Mouse (Mus musculus): ENCODE measurements around the gene Morn5. TPM values are rescaled to one million over a fixed set of nuclear protein-coding genes. Genes with fewer than 3 reads are reported as not detected.

Morn5 gene
- total RNA-seq, 1 experiment from 2014 or later: not detected

GRCm38 (mm10) chr2:36049567-36049954 is 303 bp downstream of the Morn5 start:
- no peak for ATAC-seq (replicated peaks in 1 of 2; ENCODE audit: insufficient read depth in 1 of 2, low FRiP score in 2 of 2, low TSS enrichment in 1 of 2, low read depth in 1 of 2, poor library complexity in 2 of 2, severe bottlenecking in 2 of 2)

DNA sequence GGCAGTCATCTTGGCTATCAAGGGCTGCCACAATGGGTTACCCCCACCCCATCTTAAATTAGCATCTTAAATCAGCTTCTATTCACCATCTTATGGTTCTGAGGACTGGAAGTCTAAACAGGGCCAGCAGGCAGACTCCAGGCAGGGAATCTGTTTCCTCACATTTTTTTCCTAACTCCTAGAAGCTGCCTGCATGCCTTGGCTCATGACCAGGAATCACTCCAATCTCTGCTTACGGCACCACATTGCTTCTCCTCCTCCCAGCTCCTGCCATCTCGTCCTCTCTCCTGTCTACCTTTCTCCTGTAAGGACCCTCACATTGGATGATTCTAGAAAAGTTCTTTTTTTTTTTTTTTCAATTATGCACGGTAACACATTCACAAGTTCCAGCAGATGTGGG is 4.0 kb downstream of the Morn5 start:
- ATAC-seq (replicated peaks in 1 of 2; ENCODE audit: insufficient read depth in 1 of 2, low FRiP score in 2 of 2, low TSS enrichment in 1 of 2, low read depth in 1 of 2, poor library complexity in 2 of 2, severe bottlenecking in 2 of 2): no peak

- ATAC-seq (replicated peaks in 1 of 2; ENCODE audit: insufficient read depth in 1 of 2, low FRiP score in 2 of 2, low TSS enrichment in 1 of 2, low read depth in 1 of 2, poor library complexity in 2 of 2, severe bottlenecking in 2 of 2): no peak
These were observed 7.0 kb downstream of the Morn5 start for GRCm38 (mm10) chr2:36056248-36056647.

DNA sequence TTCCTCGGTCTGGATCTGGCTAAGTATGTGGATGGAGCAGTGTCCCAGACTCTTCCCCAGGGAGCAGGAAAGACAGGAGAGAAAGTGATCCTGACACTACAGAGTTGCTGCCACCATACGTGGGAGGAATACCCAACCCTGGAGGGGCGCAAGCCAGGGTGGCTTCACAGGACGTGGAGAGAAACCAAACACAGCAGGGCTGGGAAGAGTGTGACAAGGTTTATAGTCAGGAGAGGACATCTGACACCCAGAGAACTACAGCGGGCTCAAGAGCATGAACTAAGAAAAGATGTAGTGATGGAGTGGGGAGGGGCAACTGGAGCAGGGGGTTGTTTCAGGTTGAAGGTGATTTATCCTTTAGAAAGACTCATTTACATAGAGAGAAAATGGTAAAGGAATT is 12.2 kb downstream of the Morn5 start:
- ATAC-seq (replicated peaks in 1 of 2; ENCODE audit: insufficient read depth in 1 of 2, low FRiP score in 2 of 2, low TSS enrichment in 1 of 2, low read depth in 1 of 2, poor library complexity in 2 of 2, severe bottlenecking in 2 of 2): no peak

- ATAC-seq (replicated peaks in 1 of 2; ENCODE audit: insufficient read depth in 1 of 2, low FRiP score in 2 of 2, low TSS enrichment in 1 of 2, low read depth in 1 of 2, poor library complexity in 2 of 2, severe bottlenecking in 2 of 2): no peak
These were observed 17.9 kb downstream of the Morn5 start for GRCm38 (mm10) chr2:36067132-36067531.

- ATAC-seq (replicated peaks in 1 of 2; ENCODE audit: insufficient read depth in 1 of 2, low FRiP score in 2 of 2, low TSS enrichment in 1 of 2, low read depth in 1 of 2, poor library complexity in 2 of 2, severe bottlenecking in 2 of 2): no peak
These were observed 22.5 kb downstream of the Morn5 start for GRCm38 (mm10) chr2:36071660-36072305.

DNA sequence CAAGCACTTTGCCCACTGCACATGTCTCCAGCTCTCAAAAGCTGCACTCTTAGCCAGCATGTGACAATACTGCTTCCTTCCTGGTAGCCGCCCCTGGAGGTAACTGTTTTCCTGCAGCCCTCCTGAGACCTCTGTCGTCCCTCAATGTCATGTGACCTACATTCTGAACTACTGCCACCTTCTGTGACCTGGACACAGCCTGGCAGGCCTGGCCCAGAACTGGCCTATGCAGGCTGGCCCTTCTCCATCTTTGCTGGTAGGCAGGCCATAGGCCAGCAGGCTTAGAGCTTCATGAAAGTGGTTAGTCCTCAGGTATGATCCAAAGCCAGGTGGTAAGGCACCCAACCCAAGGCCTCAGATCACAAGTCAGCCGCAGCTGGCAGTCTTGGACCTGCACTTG is 24.5 kb downstream of the Morn5 start:
- ATAC-seq (replicated peaks in 1 of 2; ENCODE audit: insufficient read depth in 1 of 2, low FRiP score in 2 of 2, low TSS enrichment in 1 of 2, low read depth in 1 of 2, poor library complexity in 2 of 2, severe bottlenecking in 2 of 2): peak; percentile 46 to 47; a peak in 2 of 4 replicates

DNA sequence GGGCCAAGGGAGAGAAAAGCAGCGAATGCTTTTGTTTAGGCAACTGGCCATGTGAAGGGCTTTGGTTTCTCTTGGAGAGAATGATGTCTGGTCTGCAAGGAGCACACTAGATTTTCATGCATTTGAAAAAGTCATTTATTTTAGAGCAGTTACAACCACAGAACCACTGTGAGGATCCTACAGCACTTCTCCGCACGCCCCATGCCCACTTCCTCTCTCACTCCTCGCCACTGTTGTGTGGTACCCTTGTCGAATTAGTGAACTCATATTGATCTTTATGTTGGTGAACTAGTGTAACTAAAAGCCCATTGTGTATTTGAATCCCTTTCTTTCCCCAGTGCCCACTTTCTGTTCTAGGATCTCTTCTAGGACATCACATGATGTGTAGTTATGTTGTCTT is 26.0 kb downstream of the Morn5 start:
- ATAC-seq (replicated peaks in 1 of 2; ENCODE audit: insufficient read depth in 1 of 2, low FRiP score in 2 of 2, low TSS enrichment in 1 of 2, low read depth in 1 of 2, poor library complexity in 2 of 2, severe bottlenecking in 2 of 2): peak in 1 of 2 experiments; percentile 43; a peak in 1 of 4 replicates

DNA sequence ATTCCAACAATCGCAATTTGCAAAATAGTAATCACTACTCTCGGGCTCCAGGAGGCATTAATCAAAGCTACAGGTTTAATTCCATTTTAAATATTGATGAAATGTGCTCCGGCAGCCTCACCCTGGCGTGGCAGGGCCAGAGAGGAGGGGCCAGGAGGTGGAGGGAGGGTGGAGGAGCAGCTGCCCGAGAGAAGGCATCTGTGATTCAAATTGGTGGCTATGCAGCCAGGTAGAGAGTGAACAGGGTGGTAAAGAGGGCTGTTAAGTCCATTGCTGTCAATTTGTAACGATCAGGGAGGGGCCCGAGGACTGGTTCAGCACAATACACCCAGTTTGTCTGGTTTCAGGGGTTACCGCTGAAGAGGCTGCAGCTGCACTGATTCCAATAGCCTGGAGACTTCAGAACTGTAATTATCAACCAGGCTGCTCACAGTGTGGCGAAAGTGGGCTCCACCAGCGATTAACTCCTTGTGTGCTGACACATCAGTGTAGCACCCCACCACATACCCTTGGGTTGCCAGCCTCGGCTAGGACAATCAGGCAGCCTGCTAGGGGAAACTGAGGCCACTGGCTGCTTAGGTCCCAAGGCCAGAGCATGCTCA is 28.0 kb downstream of the Morn5 start:
- ATAC-seq (replicated peaks in 1 of 2; ENCODE audit: insufficient read depth in 1 of 2, low FRiP score in 2 of 2, low TSS enrichment in 1 of 2, low read depth in 1 of 2, poor library complexity in 2 of 2, severe bottlenecking in 2 of 2): no peak

GRCm38 (mm10) chr2:36081446-36081845 is 32.2 kb downstream of the Morn5 start:
- no peak for ATAC-seq (replicated peaks in 1 of 2; ENCODE audit: insufficient read depth in 1 of 2, low FRiP score in 2 of 2, low TSS enrichment in 1 of 2, low read depth in 1 of 2, poor library complexity in 2 of 2, severe bottlenecking in 2 of 2)

GRCm38 (mm10) chr2:36082802-36083580 is 33.7 kb downstream of the Morn5 start:
- no peak for ATAC-seq (replicated peaks in 1 of 2; ENCODE audit: insufficient read depth in 1 of 2, low FRiP score in 2 of 2, low TSS enrichment in 1 of 2, low read depth in 1 of 2, poor library complexity in 2 of 2, severe bottlenecking in 2 of 2)

DNA sequence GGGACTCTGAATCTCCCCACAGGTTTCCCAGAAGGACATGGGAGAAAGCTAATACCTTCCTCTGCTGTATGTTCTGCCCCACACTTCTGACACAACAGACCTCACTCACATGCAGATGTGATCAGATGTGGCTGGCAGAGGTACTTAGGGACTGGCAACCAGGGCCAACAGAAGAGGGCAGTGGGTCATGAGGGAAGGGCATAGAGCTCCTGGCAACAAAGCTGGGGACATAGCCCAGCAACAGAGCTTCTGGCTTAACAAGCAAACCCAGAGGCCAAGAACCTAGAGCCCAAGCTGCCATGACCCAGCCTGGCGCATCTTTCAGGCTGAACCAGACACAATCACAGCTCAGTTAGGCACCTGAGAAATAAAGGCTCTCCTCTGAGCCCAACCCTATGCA is 35.8 kb downstream of the Morn5 start:
- ATAC-seq (replicated peaks in 1 of 2; ENCODE audit: insufficient read depth in 1 of 2, low FRiP score in 2 of 2, low TSS enrichment in 1 of 2, low read depth in 1 of 2, poor library complexity in 2 of 2, severe bottlenecking in 2 of 2): no peak

- no peak for ATAC-seq (replicated peaks in 1 of 2; ENCODE audit: insufficient read depth in 1 of 2, low FRiP score in 2 of 2, low TSS enrichment in 1 of 2, low read depth in 1 of 2, poor library complexity in 2 of 2, severe bottlenecking in 2 of 2)
These were observed 39.9 kb downstream of the Morn5 start for GRCm38 (mm10) chr2:36089190-36089589.

GRCm38 (mm10) chr2:36090853-36091741 is 41.8 kb downstream of the Morn5 start:
- ATAC-seq (replicated peaks in 1 of 2; ENCODE audit: insufficient read depth in 1 of 2, low FRiP score in 2 of 2, low TSS enrichment in 1 of 2, low read depth in 1 of 2, poor library complexity in 2 of 2, severe bottlenecking in 2 of 2): peak; percentile 54 to 62; a peak in 3 of 4 replicates

DNA sequence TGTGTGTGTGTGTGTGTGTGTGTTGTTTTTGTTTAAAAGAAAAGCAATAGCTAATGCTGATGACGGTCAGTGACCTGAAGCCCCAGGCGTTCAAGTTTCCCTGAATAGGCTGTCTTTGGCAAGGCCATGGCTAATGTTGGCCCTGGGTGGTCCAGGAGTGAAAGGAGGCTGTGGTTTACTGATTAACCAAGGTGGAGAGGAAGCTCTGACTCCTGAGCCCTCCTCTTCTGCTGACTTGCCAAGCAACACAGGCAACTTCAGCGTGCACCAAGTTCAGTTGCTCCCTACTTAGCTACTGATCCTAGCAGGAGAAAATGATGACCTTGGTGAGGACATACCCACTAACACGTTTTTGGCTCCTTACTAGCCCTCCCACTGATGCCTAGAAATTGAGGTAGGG is 43.5 kb downstream of the Morn5 start:
- ATAC-seq (replicated peaks in 1 of 2; ENCODE audit: insufficient read depth in 1 of 2, low FRiP score in 2 of 2, low TSS enrichment in 1 of 2, low read depth in 1 of 2, poor library complexity in 2 of 2, severe bottlenecking in 2 of 2): peak in 1 of 2 experiments; percentile 37; a peak in 2 of 4 replicates

GRCm38 (mm10) chr2:36093301-36093700 is 44.0 kb downstream of the Morn5 start:
- no peak for ATAC-seq (replicated peaks in 1 of 2; ENCODE audit: insufficient read depth in 1 of 2, low FRiP score in 2 of 2, low TSS enrichment in 1 of 2, low read depth in 1 of 2, poor library complexity in 2 of 2, severe bottlenecking in 2 of 2)

GRCm38 (mm10) chr2:36093914-36094475 is 44.7 kb downstream of the Morn5 start:
- ATAC-seq (replicated peaks in 1 of 2; ENCODE audit: insufficient read depth in 1 of 2, low FRiP score in 2 of 2, low TSS enrichment in 1 of 2, low read depth in 1 of 2, poor library complexity in 2 of 2, severe bottlenecking in 2 of 2): no peak

Data from hematopoietic stem cell, adult 5-6 weeks (primary cell).